Mouse (Mus musculus) spleen, adult 2 months (tissue): ENCODE measurements around the gene Mapk10.

Experiments used
- CTCF ChIP-seq: fragments of 200-500 bp; IDR thresholded peaks from 2 replicates; pipeline ENCODE4 v1.5.1; 2011; ENCODE audit warnings: mild to moderate bottlenecking, inconsistent platforms; ENCODE audit not compliant: insufficient read depth, insufficient read length, insufficient replicate concordance; ENCODE audit errors: extremely low read depth
- POLR2A ChIP-seq: fragments of 200-500 bp; IDR thresholded peaks from 2 replicates; pipeline ENCODE4 v1.6.1; 2011; ENCODE audit warnings: low read depth, low read length, inconsistent platforms

GRCm38 (mm10) chr5:103230334-103230733 lies 19.2 kb upstream of the Mapk10 start:
- TF ChIP-seq CTCF (no peak), POLR2A (no peak)
